Mouse (Mus musculus) neural tube, embryonic 14.5 days (tissue): ENCODE measurements around the gene Sufu. TPM values are rescaled to one million over a fixed set of nuclear protein-coding genes. Genes with fewer than 3 reads are reported as not detected.

Experiments
- ATAC-seq: fragments of 200-750 bp; cut with Nextera tagmentation; 2 replicates; pipeline ENCODE4 v1.8.0; 2017; ENCODE audit warnings: low read depth, mild to moderate bottlenecking, moderate TSS enrichment, moderate library complexity
- H3K27ac ChIP-seq: fragments of 300-500 bp; sonication (generic); 2 replicates; pipeline ENCODE4 v1.5.1; 2014; ENCODE audit warnings: low read depth, mild to moderate bottlenecking, control low read depth, low read length, moderate library complexity, mixed read lengths
- H3K27me3 ChIP-seq: fragments of 300-500 bp; sonication (generic); 2 replicates; pipeline ENCODE4 v1.6.1; 2014; ENCODE audit warnings: low read length; ENCODE audit not compliant: control insufficient read depth, insufficient read depth
- H3K36me3 ChIP-seq: fragments of 300-500 bp; sonication (generic); 2 replicates; pipeline ENCODE4 v1.6.1; 2014; ENCODE audit warnings: low read length, mixed read lengths; ENCODE audit not compliant: control insufficient read depth, insufficient read depth
- H3K4me1 ChIP-seq: fragments of 300-500 bp; sonication (generic); 2 replicates; pipeline ENCODE4 v1.6.1; 2014; ENCODE audit warnings: low read length; ENCODE audit not compliant: control insufficient read depth, insufficient read depth
- H3K4me2 ChIP-seq: fragments of 300-500 bp; sonication (generic); 2 replicates; pipeline ENCODE4 v1.6.1; 2014; ENCODE audit warnings: mild to moderate bottlenecking, low read depth, low read length, control low read depth
- H3K4me3 ChIP-seq: fragments of 300-500 bp; sonication (generic); 2 replicates; pipeline ENCODE4 v1.5.1; 2014; ENCODE audit warnings: low read depth, low read length, control low read depth, mixed read lengths
- H3K9ac ChIP-seq: fragments of 300-500 bp; sonication (generic); replicated peaks from 2 replicates; pipeline ENCODE4 v1.6.1; 2014; ENCODE audit warnings: low read depth, mild to moderate bottlenecking, control low read depth, low read length, mixed read lengths
- H3K9me3 ChIP-seq: fragments of 300-500 bp; sonication (generic); 2 replicates; pipeline ENCODE4 v1.6.1; 2016; ENCODE audit warnings: low read length; ENCODE audit not compliant: control insufficient read depth
- WGBS: fragments of 180-500 bp; shearing (Covaris S2); extraction: QIAGEN DNeasy Blood & Tissue Kit; methylation state at CpG from one replicate; pipeline ENCODE4 v1.1.7; 2014; 5-methylcytosine and 5-hydroxymethylcytosine counted together
- polyA plus RNA-seq: library from polyadenylated mRNA; unstranded; fragments of >200 nt; fragmentation: Nextera tagmentation; extraction: Ambion mirVana; gene quantifications from 2 replicates; pipeline ENCODE4 v1.2.1, GENCODE M21; 2014

Sufu gene
- polyA plus RNA-seq, 1 experiment from 2014 or later = 20.2 TPM

GRCm38 (mm10) chr19:46500581-46501341 lies 104.1 kb downstream of the Sufu start:
- Histone ChIP-seq H3K36me3 (no peaks in the 10 kb centered on the region; the same call in 1 of the 2 replicates), H3K4me2 (peak overlapping the region; percentile 97), H3K9ac (peak overlapping the region; percentile 98), H3K4me1 (peaks cover 17% of the 10 kb centered on the region), H3K9me3 (no peaks in the 10 kb centered on the region), H3K4me3 (peak overlapping the region; percentile 99), H3K27ac (peak overlapping the region; percentile 100), H3K27me3 (no peaks in the 10 kb centered on the region; the same call in 1 of the 2 replicates)
- under 1% methylated on average over 47 of the region's 50 CpGs for WGBS
- ATAC-seq = peak; percentile 35; the same call in 1 of the 2 replicates

DNA sequence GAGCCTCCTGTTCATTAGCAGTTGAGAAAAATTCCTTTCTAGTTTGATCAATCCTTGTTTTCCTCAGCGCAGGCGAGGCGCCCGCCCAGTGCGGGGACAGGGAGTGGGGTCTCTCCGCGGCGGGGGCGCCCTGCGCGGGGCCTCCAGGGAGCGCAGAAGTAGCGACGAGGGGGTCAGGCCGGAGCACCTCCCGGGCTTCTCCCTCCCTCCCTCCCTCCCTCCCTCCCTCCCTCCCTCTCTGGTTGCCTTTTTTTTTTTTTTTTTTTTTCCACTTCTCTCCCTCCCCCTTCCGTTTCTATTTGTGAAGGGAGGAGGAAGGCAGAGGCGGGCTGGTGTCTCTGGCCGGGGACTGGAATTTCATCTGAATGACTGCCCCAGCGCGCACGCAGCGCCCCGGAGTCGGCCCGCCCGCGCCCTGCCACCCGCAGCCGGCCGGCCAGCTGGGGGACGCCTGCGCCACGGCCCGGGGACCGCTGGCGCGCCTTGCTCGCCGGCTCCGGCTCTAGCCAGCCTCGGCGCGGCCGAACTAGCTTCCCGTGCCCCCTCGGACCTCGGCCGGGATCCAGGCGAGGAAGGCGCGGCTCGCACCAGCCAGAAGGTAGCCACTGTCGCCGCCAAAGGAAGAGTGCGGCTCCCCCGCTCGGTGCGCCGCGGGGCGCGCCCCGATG lies 104.8 kb downstream of the Sufu start, which contains the start of gene Trim8:
Trim8 (plus strand) TSS at position 302 of the 668 bp plus-strand sequence.
- ATAC-seq = no peak
- under 1% methylated on average over 58 of the region's 64 CpGs for WGBS
- Histone ChIP-seq H3K36me3 (no peaks in the 10 kb centered on the region; the same call in 1 of the 2 replicates), H3K27ac (peak within 1 kb of the TSS; percentile 100), H3K4me1 (peaks cover 25% of the 10 kb centered on the region), H3K4me3 (peak within 1 kb of the TSS; percentile 99), H3K27me3 (no peaks in the 10 kb centered on the region; the same call in 1 of the 2 replicates), H3K9ac (peak within 1 kb of the TSS; percentile 98), H3K4me2 (peak within 1 kb of the TSS; percentile 97), H3K9me3 (no peaks in the 10 kb centered on the region)

DNA sequence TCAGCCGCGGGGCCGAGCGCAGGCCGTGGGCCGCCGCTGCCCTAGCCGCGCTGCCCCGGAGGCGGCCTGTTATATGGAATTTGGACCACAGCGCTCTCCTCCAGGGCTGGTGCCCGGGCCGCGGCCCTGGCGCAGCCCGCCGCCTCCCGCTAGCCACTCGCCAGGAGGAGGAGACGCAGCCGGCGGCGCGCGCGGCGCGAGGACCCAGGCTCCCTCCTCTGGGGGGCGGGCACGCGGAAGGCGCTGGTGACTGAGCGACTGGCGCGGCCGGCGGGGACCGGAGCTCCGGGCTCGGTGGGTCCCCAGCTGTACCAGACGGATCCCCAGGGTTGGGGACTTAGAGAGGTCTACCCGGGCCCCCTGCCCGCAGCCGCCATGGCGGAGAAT lies 105.4 kb downstream of the Sufu start:
- H3K36me3 ChIP-seq = no peaks in the 10 kb centered on the region; the same call in 1 of the 2 replicates
- H3K27ac ChIP-seq = peak overlapping the region; percentile 100
- H3K4me3 ChIP-seq = peak overlapping the region; percentile 99
- H3K27me3 ChIP-seq = no peaks in the 10 kb centered on the region; the same call in 1 of the 2 replicates
- 0% methylated on average over 25 of the region's 46 CpGs for WGBS
- H3K9ac ChIP-seq = peak overlapping the region; percentile 98
- peak overlapping the region; percentile 97 for H3K4me2 ChIP-seq
- ATAC-seq = no peak
- peaks cover 30% of the 10 kb centered on the region for H3K4me1 ChIP-seq
- no peaks in the 10 kb centered on the region for H3K9me3 ChIP-seq

- Histone ChIP-seq H3K9me3 (no peaks in the 10 kb centered on the region), H3K27ac (peak overlapping the region; percentile 100), H3K4me1 (peaks cover 36% of the 10 kb centered on the region), H3K4me2 (peak overlapping the region; percentile 97), H3K36me3 (peaks cover 3% of the 10 kb centered on the region; the same call in 1 of the 2 replicates), H3K4me3 (peak overlapping the region; percentile 99), H3K27me3 (no peaks in the 10 kb centered on the region; the same call in 1 of the 2 replicates), H3K9ac (peak overlapping the region; percentile 98)
- under 1% methylated on average over 45 of the region's 53 CpGs for WGBS
- 0 out of 2 replicates have a peak, but pooled peaks have one; percentile 4 for ATAC-seq
These were observed 105.9 kb downstream of the Sufu start for GRCm38 (mm10) chr19:46502471-46503166.

DNA sequence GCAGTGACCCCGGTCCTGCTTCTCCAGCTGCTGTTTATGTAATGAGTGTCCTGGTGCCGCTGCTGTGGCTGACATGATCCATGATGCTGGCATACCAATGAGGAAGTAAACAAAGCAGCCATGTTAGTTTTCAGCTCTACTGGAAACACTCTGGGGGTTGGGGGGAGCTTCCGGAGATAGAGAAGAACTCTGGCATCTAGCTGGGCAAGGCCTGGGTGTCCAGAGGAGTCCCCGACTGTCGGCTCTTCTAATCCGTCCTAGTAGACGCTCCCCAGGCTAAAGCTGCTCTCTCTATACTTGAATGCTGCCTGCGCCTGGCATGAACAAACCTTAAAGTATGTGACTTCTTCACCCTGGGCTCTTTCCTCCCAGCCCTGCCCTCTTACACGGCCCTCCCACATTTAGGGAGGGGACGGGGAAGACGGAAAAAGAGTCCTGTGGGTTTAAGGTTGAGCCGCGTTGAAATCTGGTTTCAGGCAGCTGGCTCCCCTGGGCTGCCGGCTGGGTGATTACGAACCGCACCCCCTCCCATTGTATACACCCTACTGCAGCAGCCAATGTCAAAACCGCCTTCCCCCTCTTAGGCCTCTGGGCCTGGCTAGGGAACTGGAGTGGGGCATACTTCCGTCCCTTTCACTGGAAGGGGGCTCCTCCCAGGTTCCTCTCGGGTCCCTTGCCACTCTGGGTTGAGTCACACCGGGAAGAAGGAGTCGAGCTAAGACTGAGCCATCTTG lies 106.8 kb downstream of the Sufu start:
- Histone ChIP-seq H3K27me3 (no peaks in the 10 kb centered on the region; the same call in 1 of the 2 replicates), H3K36me3 (peaks cover 7% of the 10 kb centered on the region; the same call in 1 of the 2 replicates), H3K9me3 (no peaks in the 10 kb centered on the region), H3K4me3 (peak overlapping the region; percentile 99), H3K4me2 (peak overlapping the region; percentile 97), H3K9ac (peak overlapping the region; percentile 98), H3K4me1 (peaks cover 45% of the 10 kb centered on the region), H3K27ac (peak overlapping the region; percentile 100)
- WGBS = under 1% methylated on average over 21 of the region's 21 CpGs
- no peak for ATAC-seq

- Histone ChIP-seq H3K9me3 (no peaks in the 10 kb centered on the region), H3K27ac (peak overlapping the region; percentile 100), H3K9ac (peak overlapping the region; percentile 98), H3K27me3 (no peaks in the 10 kb centered on the region; the same call in 1 of the 2 replicates), H3K4me2 (peak overlapping the region; percentile 97), H3K4me1 (peaks cover 48% of the 10 kb centered on the region), H3K36me3 (peaks cover 7% of the 10 kb centered on the region; the same call in 1 of the 2 replicates), H3K4me3 (peak overlapping the region; percentile 99)
- ATAC-seq = no peak
- WGBS = 0% methylated on average over 4 of the region's 4 CpGs
These were observed 107.4 kb downstream of the Sufu start for GRCm38 (mm10) chr19:46504085-46504552.

DNA sequence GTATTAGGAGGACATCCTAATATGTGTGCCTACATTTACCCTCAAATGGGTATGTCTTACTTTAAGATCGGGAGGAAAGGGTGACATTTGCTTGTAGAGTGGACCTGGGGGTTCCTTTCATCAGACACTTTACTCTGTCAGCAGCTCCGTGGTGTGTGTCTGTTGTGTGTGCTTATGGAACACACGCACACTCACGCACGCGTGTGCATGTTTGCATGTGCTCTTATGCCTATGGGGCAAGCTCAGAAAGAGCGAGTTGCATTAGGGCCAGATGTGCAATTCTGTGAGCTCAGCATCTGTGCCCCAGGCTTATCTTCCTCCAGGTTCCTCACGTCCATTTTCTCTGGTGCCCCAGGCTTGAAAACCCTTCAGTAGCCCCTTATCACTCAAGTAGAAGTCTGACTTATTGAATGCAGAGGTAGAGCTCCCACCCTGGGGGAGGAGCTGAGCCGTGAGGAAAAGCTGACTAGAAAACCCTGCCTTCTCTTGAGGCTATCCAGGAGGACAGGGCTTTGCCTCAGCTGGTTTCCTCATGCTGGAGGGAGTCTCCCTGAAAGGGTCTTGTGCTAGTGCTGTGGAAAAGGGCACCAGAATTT lies 108.2 kb downstream of the Sufu start:
- Histone ChIP-seq H3K27me3 (no peaks in the 10 kb centered on the region; the same call in 1 of the 2 replicates), H3K9ac (peak overlapping the region; percentile 98), H3K9me3 (no peaks in the 10 kb centered on the region), H3K36me3 (peaks cover 7% of the 10 kb centered on the region; the same call in 1 of the 2 replicates), H3K27ac (no peak overlapping the region), H3K4me2 (peak overlapping the region; percentile 97), H3K4me3 (peak overlapping the region; percentile 99), H3K4me1 (peaks cover 56% of the 10 kb centered on the region)
- ATAC-seq = no peak
- 45% methylated on average over 9 of the region's 9 CpGs for WGBS
